Mouse (Mus musculus) liver, embryonic 15.5 days (tissue): ENCODE measurements around the gene Ndufaf2. TPM values are rescaled to one million over a fixed set of nuclear protein-coding genes. Genes with fewer than 3 reads are reported as not detected.

Experiments
- ATAC-seq: fragments of 200-750 bp; cut with Nextera tagmentation; 2 replicates; pipeline ENCODE4 v1.8.0; 2017; ENCODE audit warnings: moderate number of reproducible peaks, mild to moderate bottlenecking, moderate library complexity; ENCODE audit not compliant: insufficient read depth
- H3K27ac ChIP-seq: fragments of 300-500 bp; sonication (generic); replicated peaks from 2 replicates; pipeline ENCODE4 v1.5.1; 2015; ENCODE audit warnings: mild to moderate bottlenecking, inconsistent platforms
- H3K27me3 ChIP-seq: fragments of 300-500 bp; sonication (generic); 2 replicates; pipeline ENCODE4 v1.6.1; 2015; ENCODE audit warnings: mild to moderate bottlenecking, inconsistent platforms
- H3K36me3 ChIP-seq: fragments of 300-500 bp; sonication (generic); replicated peaks from 2 replicates; pipeline ENCODE4 v1.6.1; 2015; ENCODE audit warnings: moderate library complexity, mild to moderate bottlenecking, inconsistent platforms
- H3K4me1 ChIP-seq: fragments of 300-500 bp; sonication (generic); replicated peaks from 2 replicates; pipeline ENCODE4 v1.6.1; 2015; ENCODE audit warnings: inconsistent platforms
- H3K4me2 ChIP-seq: fragments of 300-500 bp; sonication (generic); 2 replicates; pipeline ENCODE4 v1.6.1; 2015; ENCODE audit warnings: moderate library complexity, mild to moderate bottlenecking, inconsistent platforms
- H3K4me3 ChIP-seq: fragments of 300-500 bp; sonication (generic); replicated peaks from 2 replicates; pipeline ENCODE4 v1.5.1; 2015; ENCODE audit warnings: mild to moderate bottlenecking, inconsistent platforms
- H3K9ac ChIP-seq: fragments of 300-500 bp; sonication (generic); 2 replicates; pipeline ENCODE4 v1.6.1; 2015; ENCODE audit warnings: moderate library complexity, mild to moderate bottlenecking, inconsistent platforms
- H3K9me3 ChIP-seq: fragments of 300-500 bp; sonication (generic); replicated peaks from 2 replicates; pipeline ENCODE4 v1.6.1; 2016; ENCODE audit warnings: inconsistent platforms
- WGBS: fragments of 180-500 bp; shearing (Covaris S2); methylation state at CpG from one replicate; pipeline ENCODE4 v1.1.7; 2015; ENCODE audit warnings: mixed read lengths; ENCODE audit not compliant: insufficient replicate concordance; 5-methylcytosine and 5-hydroxymethylcytosine counted together
- polyA plus RNA-seq: library from polyadenylated mRNA; unstranded; fragments of >200 nt; fragmentation: Nextera tagmentation; extraction: Ambion mirVana; gene quantifications from 2 replicates; pipeline ENCODE4 v1.2.1, GENCODE M21; 2015

The Ndufaf2 gene
- polyA plus RNA-seq, 1 experiment from 2014 or later = 23.8 TPM

DNA sequence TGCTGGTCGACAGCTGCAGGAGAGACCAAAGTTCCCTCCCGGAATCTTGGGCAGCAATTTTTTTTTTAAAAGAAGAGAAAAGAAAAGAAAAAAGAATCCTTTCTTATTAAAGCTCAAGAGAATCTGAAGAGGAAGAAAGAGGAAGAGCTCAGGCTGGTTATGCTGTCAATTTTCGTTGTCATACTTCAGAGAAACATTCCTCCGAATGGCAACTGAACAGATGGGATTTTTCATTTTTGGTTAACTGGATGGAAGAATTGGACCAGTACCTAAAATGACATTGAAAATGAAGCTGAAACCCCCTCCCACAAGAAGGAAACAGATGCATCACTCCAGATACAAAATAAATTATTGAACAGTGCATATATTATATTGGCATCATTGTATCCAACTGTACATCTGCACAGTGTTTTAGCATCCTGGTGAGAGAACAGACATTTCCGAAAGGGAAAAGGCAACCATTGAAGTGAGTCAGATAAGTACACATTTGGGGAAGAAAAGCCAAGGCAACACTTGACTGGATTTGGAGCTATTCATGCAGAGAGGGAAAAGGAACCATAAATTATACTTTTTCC lies 19.9 kb downstream of the Ndufaf2 start:
- Histone ChIP-seq H3K9ac (no peak overlapping the region), H3K4me1 (no peaks in the 10 kb centered on the region), H3K36me3 (no peaks in the 10 kb centered on the region), H3K4me2 (no peak overlapping the region), H3K9me3 (no peaks in the 10 kb centered on the region), H3K27me3 (no peaks in the 10 kb centered on the region), H3K4me3 (no peak overlapping the region), H3K27ac (no peak overlapping the region)
- 64% methylated on average over 5 of the region's 5 CpGs for WGBS
- ATAC-seq = no peak

- Histone ChIP-seq H3K36me3 (no peaks in the 10 kb centered on the region), H3K9ac (no peak overlapping the region), H3K4me2 (no peak overlapping the region), H3K27ac (no peak overlapping the region), H3K4me1 (no peaks in the 10 kb centered on the region), H3K4me3 (no peak overlapping the region), H3K9me3 (no peaks in the 10 kb centered on the region), H3K27me3 (no peaks in the 10 kb centered on the region)
- no peak for ATAC-seq
- WGBS = 57% methylated on average over 6 of the region's 6 CpGs
Observed at GRCm38 (mm10) chr13:108135617-108136016, 22.8 kb downstream of the Ndufaf2 start.

GRCm38 (mm10) chr13:108132031-108132819 lies 26.2 kb downstream of the Ndufaf2 start:
- 64% methylated on average over 6 of the region's 6 CpGs for WGBS
- no peak overlapping the region for H3K9ac ChIP-seq
- no peaks in the 10 kb centered on the region for H3K27me3 ChIP-seq
- H3K36me3 ChIP-seq = no peaks in the 10 kb centered on the region
- no peaks in the 10 kb centered on the region for H3K4me1 ChIP-seq
- H3K4me3 ChIP-seq = no peak overlapping the region
- H3K27ac ChIP-seq = no peak overlapping the region
- H3K9me3 ChIP-seq = no peaks in the 10 kb centered on the region
- no peak for ATAC-seq
- H3K4me2 ChIP-seq = no peak overlapping the region

GRCm38 (mm10) chr13:108130737-108131136 lies 27.7 kb downstream of the Ndufaf2 start:
- no peak overlapping the region for H3K4me3 ChIP-seq
- ATAC-seq = no peak
- no peaks in the 10 kb centered on the region for H3K36me3 ChIP-seq
- WGBS = 72% methylated on average over 5 of the region's 5 CpGs
- H3K4me1 ChIP-seq = no peaks in the 10 kb centered on the region
- no peak overlapping the region for H3K4me2 ChIP-seq
- no peak overlapping the region for H3K9ac ChIP-seq
- H3K27me3 ChIP-seq = no peaks in the 10 kb centered on the region
- no peaks in the 10 kb centered on the region for H3K9me3 ChIP-seq
- no peak overlapping the region for H3K27ac ChIP-seq

DNA sequence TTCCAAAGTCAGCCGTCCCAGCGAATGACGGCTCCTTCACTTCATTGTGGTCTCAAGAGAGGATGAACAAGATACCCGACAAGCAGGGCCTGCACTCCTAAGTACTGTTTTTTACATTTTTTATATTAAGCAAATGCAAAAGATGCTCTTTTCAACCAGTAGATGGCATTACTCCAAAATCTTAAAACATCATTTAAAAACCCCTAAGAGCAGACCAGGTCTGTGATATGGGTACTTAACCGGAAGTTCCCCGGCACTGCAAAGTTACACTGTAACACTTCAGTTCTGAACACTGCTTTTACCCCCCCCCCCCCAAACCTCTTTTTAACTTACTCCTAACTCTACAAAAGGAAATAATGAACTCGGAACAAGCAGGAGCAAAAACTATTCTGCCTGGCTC lies 29.4 kb downstream of the Ndufaf2 start:
- no peaks in the 10 kb centered on the region for H3K36me3 ChIP-seq
- H3K27me3 ChIP-seq = no peaks in the 10 kb centered on the region
- WGBS = 56% methylated on average over 7 of the region's 7 CpGs
- H3K27ac ChIP-seq = no peak overlapping the region
- no peak for ATAC-seq
- H3K9me3 ChIP-seq = no peaks in the 10 kb centered on the region
- H3K9ac ChIP-seq = no peak overlapping the region
- H3K4me1 ChIP-seq = no peaks in the 10 kb centered on the region
- H3K4me2 ChIP-seq = no peak overlapping the region
- no peak overlapping the region for H3K4me3 ChIP-seq

DNA sequence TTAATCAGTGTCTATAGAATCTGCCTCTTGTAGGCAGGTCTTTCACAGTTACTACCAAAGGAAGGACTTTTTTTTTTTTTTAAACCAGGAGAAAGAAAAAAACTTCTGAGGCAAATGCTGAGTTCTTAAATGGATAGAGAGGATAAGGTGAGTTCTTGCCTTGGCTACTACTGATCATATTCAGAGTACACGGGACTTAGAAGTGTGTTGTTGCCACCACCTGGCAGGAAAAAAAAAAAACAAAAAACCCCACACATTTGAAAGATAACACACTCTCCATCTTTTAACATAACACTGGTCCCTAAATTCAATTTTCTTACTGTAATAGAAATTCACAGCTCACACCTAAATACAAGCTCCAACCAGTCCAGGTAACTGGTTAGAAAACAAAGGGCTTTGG lies 30.5 kb downstream of the Ndufaf2 start:
- Histone ChIP-seq H3K27ac (no peak overlapping the region), H3K27me3 (no peaks in the 10 kb centered on the region), H3K4me2 (no peak overlapping the region), H3K9ac (no peak overlapping the region), H3K4me1 (no peaks in the 10 kb centered on the region), H3K4me3 (no peak overlapping the region), H3K36me3 (no peaks in the 10 kb centered on the region), H3K9me3 (no peaks in the 10 kb centered on the region)
- 52% methylated on average over 1 of the region's 1 CpGs for WGBS
- no peak for ATAC-seq

DNA sequence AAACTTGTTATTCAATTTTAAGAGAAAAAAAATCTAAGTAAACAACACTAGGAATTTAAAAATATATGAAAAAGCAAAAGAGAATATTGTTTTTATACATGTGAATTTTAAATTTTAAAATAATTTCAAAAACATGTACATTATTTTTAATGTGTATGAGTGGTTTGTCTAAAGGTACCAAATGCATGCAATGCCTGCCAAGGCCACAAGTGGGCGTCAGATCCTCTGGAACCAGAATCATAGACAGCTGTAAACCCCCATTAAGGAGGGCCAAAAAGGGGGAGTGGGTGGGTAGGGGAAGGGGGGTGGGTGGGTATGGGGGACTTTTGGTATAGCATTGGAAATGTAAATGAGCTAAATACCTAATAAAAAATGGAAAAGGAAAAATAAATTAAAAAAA lies 31.3 kb downstream of the Ndufaf2 start:
- Histone ChIP-seq H3K9me3 (no peaks in the 10 kb centered on the region), H3K9ac (no peak overlapping the region), H3K4me2 (no peak overlapping the region), H3K36me3 (no peaks in the 10 kb centered on the region), H3K4me3 (no peak overlapping the region), H3K27ac (no peak overlapping the region), H3K4me1 (no peaks in the 10 kb centered on the region), H3K27me3 (no peaks in the 10 kb centered on the region)
- ATAC-seq = no peak
- WGBS = 3% methylated on average over 1 of the region's 1 CpGs

GRCm38 (mm10) chr13:108126246-108126645 lies 32.2 kb downstream of the Ndufaf2 start:
- 70% methylated on average over 2 of the region's 2 CpGs for WGBS
- ATAC-seq = no peak

DNA sequence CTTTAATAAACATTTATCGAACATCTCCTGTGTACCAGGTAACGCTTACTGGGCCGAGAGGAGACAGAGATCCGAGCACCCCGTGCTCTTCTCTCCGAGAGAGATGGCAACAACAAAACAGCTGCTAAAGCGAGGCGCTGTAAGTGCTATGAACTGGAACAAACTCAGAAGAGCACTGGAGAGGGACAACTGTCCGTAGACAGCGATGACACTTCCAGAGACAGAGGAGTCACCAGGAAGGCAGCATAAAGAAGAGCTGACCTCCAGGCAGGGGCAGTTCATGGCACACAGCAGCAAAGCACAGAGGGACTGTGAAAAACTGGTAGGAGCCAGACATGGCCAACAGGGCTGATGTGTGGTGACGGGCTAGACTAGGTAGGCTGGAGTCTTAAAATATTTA lies 34.3 kb downstream of the Ndufaf2 start:
- ATAC-seq = no peak
- Histone ChIP-seq H3K27me3 (no peaks in the 10 kb centered on the region), H3K4me3 (no peak overlapping the region), H3K4me1 (no peaks in the 10 kb centered on the region), H3K4me2 (no peak overlapping the region), H3K9me3 (no peaks in the 10 kb centered on the region), H3K36me3 (no peaks in the 10 kb centered on the region), H3K9ac (no peak overlapping the region), H3K27ac (no peak overlapping the region)
- 80% methylated on average over 11 of the region's 11 CpGs for WGBS

More at GRCm38 (mm10) chr13:108126246-108126645, 32.2 kb downstream of the Ndufaf2 start:
- no peaks in the 10 kb centered on the region for H3K4me1 ChIP-seq
- no peak overlapping the region for H3K27ac ChIP-seq
- no peak overlapping the region for H3K4me3 ChIP-seq
- H3K9ac ChIP-seq = no peak overlapping the region
- H3K9me3 ChIP-seq = no peaks in the 10 kb centered on the region
- no peaks in the 10 kb centered on the region for H3K36me3 ChIP-seq
- no peak overlapping the region for H3K4me2 ChIP-seq
- no peaks in the 10 kb centered on the region for H3K27me3 ChIP-seq

- H3K9ac ChIP-seq = no peak overlapping the region
- H3K4me2 ChIP-seq = no peak overlapping the region
- 73% methylated on average over 15 of the region's 15 CpGs for WGBS
- no peaks in the 10 kb centered on the region for H3K4me1 ChIP-seq
- H3K4me3 ChIP-seq = no peak overlapping the region
- ATAC-seq = no peak
- no peaks in the 10 kb centered on the region for H3K27me3 ChIP-seq
- H3K36me3 ChIP-seq = no peaks in the 10 kb centered on the region
- no peak overlapping the region for H3K27ac ChIP-seq
- H3K9me3 ChIP-seq = no peaks in the 10 kb centered on the region
Observed at GRCm38 (mm10) chr13:108123109-108123723, 35.2 kb downstream of the Ndufaf2 start.

DNA sequence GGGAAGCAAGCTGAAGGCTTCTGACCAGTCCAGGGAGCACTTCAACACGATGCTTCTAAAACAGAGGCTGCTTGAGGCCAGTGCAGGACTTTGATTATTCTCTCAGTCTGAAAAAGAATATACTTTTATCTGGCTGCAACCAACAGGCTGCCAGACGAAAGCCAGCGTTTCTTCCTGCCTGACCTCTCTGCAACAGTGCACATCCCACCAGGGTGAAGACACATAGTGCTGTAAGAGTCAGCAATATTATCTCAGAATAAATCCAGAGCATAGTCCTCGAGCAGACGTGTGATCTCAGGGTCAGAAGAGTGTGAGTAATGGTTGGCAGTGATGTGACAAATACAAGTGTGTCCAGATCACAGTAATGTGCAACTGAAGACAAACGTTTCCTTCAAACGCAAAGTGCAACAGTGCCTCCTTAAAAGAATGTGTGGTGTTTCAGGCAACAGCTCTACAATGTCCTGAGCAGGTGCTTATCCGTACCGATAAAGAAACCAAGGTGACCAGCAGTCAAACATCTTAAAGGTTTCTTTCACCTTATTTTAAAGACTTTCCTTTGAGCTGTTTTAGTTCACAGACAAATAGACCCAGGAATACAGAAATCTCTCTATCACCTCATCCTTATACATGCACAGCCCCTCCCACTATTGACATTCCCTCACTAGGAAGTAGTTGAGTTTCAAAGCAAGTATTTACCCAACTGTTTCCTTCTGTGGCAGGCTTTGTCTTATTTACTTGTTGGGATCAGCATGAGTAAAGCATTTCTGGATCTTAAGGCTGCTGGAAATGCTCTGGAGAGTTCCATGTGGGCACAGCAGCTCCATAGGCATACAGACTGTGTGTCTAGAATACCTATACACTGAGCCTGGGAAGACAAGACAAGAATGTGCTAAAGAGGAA lies 38.8 kb downstream of the Ndufaf2 start:
- no peak for ATAC-seq

More for the DNA sequence above, 38.8 kb downstream of the Ndufaf2 start:
- H3K27ac ChIP-seq = no peak overlapping the region
- no peaks in the 10 kb centered on the region for H3K4me1 ChIP-seq
- no peaks in the 10 kb centered on the region for H3K36me3 ChIP-seq
- no peaks in the 10 kb centered on the region for H3K27me3 ChIP-seq
- H3K4me2 ChIP-seq = no peak overlapping the region
- H3K9ac ChIP-seq = no peak overlapping the region
- 64% methylated on average over 9 of the region's 9 CpGs for WGBS
- no peaks in the 10 kb centered on the region for H3K9me3 ChIP-seq
- H3K4me3 ChIP-seq = no peak overlapping the region
